Mouse (Mus musculus): ENCODE measurements around the gene Tmod3. TPM values are rescaled to one million over a fixed set of nuclear protein-coding genes. Genes with fewer than 3 reads are reported as not detected.
"Not testable (repeated sequence)": the region's sequence is repeated elsewhere in the genome, so short reads cannot be mapped to it uniquely, and the experiment has no call there.

Tmod3 gene
- polyA plus RNA-seq, 1 experiment from 2014 or later, result 154 TPM

DNA sequence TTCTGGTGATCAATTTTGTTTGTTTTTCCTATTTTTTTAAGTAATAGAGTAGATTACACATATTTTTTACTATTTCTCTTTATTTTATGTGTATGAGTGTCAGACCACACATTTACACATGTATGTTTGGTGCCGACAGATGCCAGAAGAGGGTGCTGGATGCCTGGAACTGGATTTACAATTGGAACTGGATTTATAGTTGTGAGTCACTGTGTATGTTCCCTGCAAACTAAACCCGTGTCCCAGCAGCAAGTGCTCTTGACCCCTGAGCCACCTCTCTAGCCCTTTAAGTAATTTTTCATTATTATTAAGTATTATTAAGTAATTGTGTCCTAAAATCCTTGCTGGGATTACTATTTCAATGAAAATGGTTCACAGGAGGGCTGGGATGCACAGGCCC lies 37.2 kb downstream of the Tmod3 start:
- Histone ChIP-seq H3K4me1 (no peaks in the 10 kb centered on the region), H3K9ac (no peak overlapping the region), H3K36me3 (0 out of 2 replicates have a peak, but pooled peaks cover under 1% of the 10 kb centered on the region), H3K27ac (no peak overlapping the region), H3K4me3 (no peak overlapping the region), H3K9me3 (no peaks in the 10 kb centered on the region), H3K27me3 (no peaks in the 10 kb centered on the region), H3K4me2 (no peak overlapping the region)
- WGBS, result 63% methylated on average over 2 of the region's 2 CpGs
- no peak for ATAC-seq (ENCODE audit: insufficient number of reproducible peaks, low FRiP score, low TSS enrichment, low read depth)

GRCm38 (mm10) chr9:75521788-75522187 lies 37.7 kb downstream of the Tmod3 start:
- no peak for ATAC-seq (ENCODE audit: insufficient number of reproducible peaks, low FRiP score, low TSS enrichment, low read depth)
- Histone ChIP-seq H3K27me3 (no peaks in the 10 kb centered on the region), H3K9me3 (no peaks in the 10 kb centered on the region), H3K9ac (no peak overlapping the region), H3K36me3 (no peaks in the 10 kb centered on the region), H3K4me3 (no peak overlapping the region), H3K27ac (no peak overlapping the region), H3K4me2 (no peak overlapping the region), H3K4me1 (no peaks in the 10 kb centered on the region)
- WGBS, result 50% methylated on average over 4 of the region's 4 CpGs

- Histone ChIP-seq H3K4me1 (no peaks in the 10 kb centered on the region), H3K27ac (no peak overlapping the region), H3K27me3 (no peaks in the 10 kb centered on the region), H3K4me3 (no peak overlapping the region), H3K9ac (no peak overlapping the region), H3K4me2 (no peak overlapping the region), H3K9me3 (no peaks in the 10 kb centered on the region), H3K36me3 (peaks cover under 1% of the 10 kb centered on the region; the same call in 1 of the 2 replicates)
- ATAC-seq (ENCODE audit: insufficient number of reproducible peaks, low FRiP score, low TSS enrichment, low read depth), result no peak
- 89% methylated on average over 8 of the region's 8 CpGs for WGBS
These were observed 38.5 kb downstream of the Tmod3 start for GRCm38 (mm10) chr9:75520940-75521339.

- Histone ChIP-seq H3K4me3 (no peak overlapping the region), H3K4me1 (no peaks in the 10 kb centered on the region), H3K27me3 (no peaks in the 10 kb centered on the region), H3K36me3 (peaks cover 25% of the 10 kb centered on the region), H3K4me2 (no peak overlapping the region), H3K27ac (no peak overlapping the region), H3K9me3 (no peaks in the 10 kb centered on the region), H3K9ac (no peak overlapping the region)
- ATAC-seq (ENCODE audit: insufficient number of reproducible peaks, low FRiP score, low TSS enrichment, low read depth), result no peak
- 72% methylated on average over 3 of the region's 3 CpGs for WGBS
These were observed 41.7 kb downstream of the Tmod3 start for GRCm38 (mm10) chr9:75517751-75518150.

DNA sequence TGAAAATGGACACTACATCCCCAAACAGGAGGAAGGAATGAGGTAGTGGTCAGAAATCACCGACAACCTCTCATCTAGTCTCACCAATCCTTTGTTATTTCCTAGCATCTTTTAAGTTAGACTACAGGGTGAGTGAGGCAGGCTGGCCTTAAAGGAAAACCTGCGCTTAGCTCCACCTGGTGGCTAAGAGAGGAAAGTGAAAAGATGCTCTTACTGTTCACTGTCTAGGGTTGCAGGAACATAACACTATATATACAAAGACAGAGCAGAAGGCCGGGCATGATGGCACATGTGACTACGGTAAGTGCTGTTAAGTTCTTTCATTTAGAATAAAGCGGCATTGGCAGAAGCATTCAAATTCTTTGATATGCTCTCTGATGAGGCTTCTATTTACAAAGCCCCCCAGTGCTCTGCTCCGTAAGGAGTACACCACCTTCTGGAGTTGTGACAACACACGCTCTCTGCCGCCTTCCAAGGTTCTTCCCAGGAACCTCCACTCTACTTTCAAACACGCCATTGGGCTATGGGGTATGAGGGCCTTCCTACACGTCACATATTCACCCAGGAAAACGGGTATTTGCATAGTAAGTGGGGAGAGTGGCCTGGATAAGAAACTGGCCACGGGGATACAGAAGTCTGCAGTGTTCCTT lies 43.9 kb downstream of the Tmod3 start:
- no peak overlapping the region for H3K27ac ChIP-seq
- H3K4me3 ChIP-seq, result no peak overlapping the region
- peaks cover 33% of the 10 kb centered on the region for H3K36me3 ChIP-seq
- no peak overlapping the region for H3K9ac ChIP-seq
- whole genome bisulfite sequencing, result 63% methylated on average over 12 of the region's 12 CpGs
- H3K4me1 ChIP-seq, result no peaks in the 10 kb centered on the region
- no peak overlapping the region for H3K4me2 ChIP-seq
- ATAC-seq (ENCODE audit: insufficient number of reproducible peaks, low FRiP score, low TSS enrichment, low read depth), result no peak
- no peaks in the 10 kb centered on the region for H3K9me3 ChIP-seq
- H3K27me3 ChIP-seq, result no peaks in the 10 kb centered on the region

DNA sequence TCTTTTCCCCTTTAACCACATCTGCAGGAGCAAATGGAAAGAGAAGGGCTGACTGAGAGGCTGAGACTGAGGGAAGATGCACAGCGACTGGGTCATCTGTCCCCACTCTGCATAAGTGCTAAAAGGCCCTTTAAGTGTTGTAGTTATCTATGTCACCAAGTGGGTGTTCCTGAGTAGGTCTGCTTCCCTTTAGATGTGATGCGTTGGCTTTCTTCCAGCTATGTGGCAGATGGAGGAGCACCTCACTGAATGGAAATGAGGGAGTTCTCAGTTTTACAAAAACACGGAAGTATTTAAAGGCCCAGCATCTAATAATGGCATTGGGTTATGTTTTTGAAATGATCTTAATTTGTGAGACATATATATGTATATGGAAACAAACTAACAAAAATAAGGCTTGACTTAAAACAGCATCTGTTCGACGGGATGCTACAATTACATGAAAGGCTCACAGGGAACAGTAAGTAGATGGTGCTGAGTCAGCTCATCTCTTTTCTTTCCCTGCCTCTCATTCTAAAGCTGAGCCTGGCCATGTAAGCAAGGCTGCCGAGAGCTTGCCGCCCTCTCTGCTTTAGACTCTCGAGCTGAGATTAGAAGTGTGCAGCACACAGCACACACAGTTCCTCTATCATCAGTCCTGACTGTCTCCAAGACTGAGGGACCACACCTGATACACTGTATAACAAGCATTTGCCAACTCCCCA lies 48.1 kb downstream of the Tmod3 start:
- 87% methylated on average over 8 of the region's 8 CpGs for WGBS

DNA sequence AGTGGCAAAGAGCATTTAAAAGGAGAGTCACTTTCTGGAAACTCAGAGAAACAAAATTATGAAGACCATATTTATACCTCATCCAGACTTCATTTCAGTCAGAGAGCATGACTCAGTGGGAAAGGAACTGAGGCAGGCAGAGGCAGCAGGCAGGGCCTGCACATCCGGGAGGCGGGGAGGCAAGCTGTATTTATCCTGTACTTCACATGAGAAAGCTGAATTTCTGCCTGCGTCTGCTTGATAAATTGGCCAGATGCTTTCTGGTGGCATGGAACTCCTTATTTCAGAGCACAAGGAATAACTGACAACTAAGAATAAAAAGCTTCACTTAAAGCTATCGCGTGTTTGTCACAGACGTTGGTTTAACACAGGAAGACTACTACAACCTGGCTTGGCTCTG lies 55.1 kb downstream of the Tmod3 start:
- Histone ChIP-seq H3K27ac (no peak overlapping the region), H3K9me3 (no peaks in the 10 kb centered on the region), H3K4me2 (no peak overlapping the region), H3K4me3 (no peak overlapping the region), H3K4me1 (no peaks in the 10 kb centered on the region), H3K36me3 (peaks cover 68% of the 10 kb centered on the region), H3K27me3 (no peaks in the 10 kb centered on the region), H3K9ac (no peak overlapping the region)
- 88% methylated on average over 6 of the region's 6 CpGs for WGBS
- no peak for ATAC-seq (ENCODE audit: insufficient number of reproducible peaks, low FRiP score, low TSS enrichment, low read depth)

More for the DNA sequence above, 48.1 kb downstream of the Tmod3 start:
- Histone ChIP-seq H3K4me3 (no peak overlapping the region), H3K9me3 (no peaks in the 10 kb centered on the region), H3K4me1 (no peaks in the 10 kb centered on the region), H3K9ac (no peak overlapping the region), H3K36me3 (peaks cover 63% of the 10 kb centered on the region), H3K27me3 (no peaks in the 10 kb centered on the region), H3K27ac (no peak overlapping the region), H3K4me2 (no peak overlapping the region)
- ATAC-seq (ENCODE audit: insufficient number of reproducible peaks, low FRiP score, low TSS enrichment, low read depth), result no peak

DNA sequence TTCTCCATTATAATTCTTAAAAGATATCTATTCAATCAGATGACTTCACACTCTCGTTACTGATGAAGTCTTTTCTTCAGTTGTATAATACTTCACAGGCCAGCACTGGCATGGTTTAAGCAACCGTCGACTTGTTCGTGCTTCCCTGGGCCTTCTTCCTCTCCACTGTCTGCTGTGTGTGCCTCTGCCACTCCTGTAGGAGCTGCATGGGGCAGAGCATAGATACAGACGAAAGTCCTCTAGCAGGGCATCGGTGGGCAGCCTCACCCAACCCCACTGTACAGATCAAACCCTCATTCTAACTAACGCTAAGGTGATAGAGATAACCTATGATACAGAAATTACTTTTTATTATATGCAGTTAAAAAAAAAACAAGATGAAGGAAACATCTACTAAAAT lies 60.9 kb downstream of the Tmod3 start:
- WGBS, result 93% methylated on average over 7 of the region's 7 CpGs
- H3K4me2 ChIP-seq, result no peak overlapping the region

GRCm38 (mm10) chr9:75495945-75496344 lies 63.5 kb downstream of the Tmod3 start:
- Histone ChIP-seq H3K9me3 (no peaks in the 10 kb centered on the region), H3K4me1 (no peaks in the 10 kb centered on the region), H3K4me3 (no peak overlapping the region), H3K36me3 (peaks cover 28% of the 10 kb centered on the region), H3K27ac (no peak overlapping the region), H3K27me3 (no peaks in the 10 kb centered on the region), H3K9ac (no peak overlapping the region), H3K4me2 (no peak overlapping the region)
- WGBS, result 81% methylated on average over 10 of the region's 10 CpGs
- no peak for ATAC-seq (ENCODE audit: insufficient number of reproducible peaks, low FRiP score, low TSS enrichment, low read depth)

More for the DNA sequence above, 60.9 kb downstream of the Tmod3 start:
- H3K36me3 ChIP-seq, result peaks cover 44% of the 10 kb centered on the region
- H3K4me1 ChIP-seq, result no peaks in the 10 kb centered on the region
- no peak for ATAC-seq (ENCODE audit: insufficient number of reproducible peaks, low FRiP score, low TSS enrichment, low read depth)
- no peak overlapping the region for H3K27ac ChIP-seq
- no peaks in the 10 kb centered on the region for H3K27me3 ChIP-seq
- no peak overlapping the region for H3K9ac ChIP-seq
- H3K9me3 ChIP-seq, result no peaks in the 10 kb centered on the region
- H3K4me3 ChIP-seq, result no peak overlapping the region

GRCm38 (mm10) chr9:75494407-75495005 lies 65.0 kb downstream of the Tmod3 start:
- ATAC-seq (ENCODE audit: insufficient number of reproducible peaks, low FRiP score, low TSS enrichment, low read depth), result no peak
- Histone ChIP-seq H3K27me3 (no peaks in the 10 kb centered on the region), H3K4me2 (no peak overlapping the region), H3K27ac (no peak overlapping the region), H3K4me3 (no peak overlapping the region), H3K9ac (no peak overlapping the region), H3K4me1 (no peaks in the 10 kb centered on the region), H3K36me3 (peaks cover 21% of the 10 kb centered on the region), H3K9me3 (no peaks in the 10 kb centered on the region)
- 77% methylated on average over 9 of the region's 9 CpGs for WGBS

DNA sequence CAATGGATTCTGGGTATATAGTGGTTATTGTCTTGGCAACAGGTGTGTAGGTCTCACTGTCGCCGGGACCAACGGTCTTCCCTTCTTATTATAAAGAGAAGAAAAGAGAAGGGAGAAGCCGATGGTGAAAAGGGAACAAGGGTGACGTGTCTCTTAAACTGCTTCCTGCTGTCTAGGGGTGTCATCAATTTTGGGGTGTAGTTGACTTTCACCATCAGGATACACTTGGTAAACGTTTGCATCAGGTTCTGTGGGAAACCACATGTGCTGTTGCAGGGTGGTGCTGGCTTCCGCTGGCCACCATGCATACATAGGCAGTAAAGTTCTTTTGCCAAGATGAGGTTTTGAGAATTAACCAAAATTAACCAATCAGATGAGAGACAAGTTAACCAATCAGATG lies 71.2 kb downstream of the Tmod3 start:
- WGBS, result 93% methylated on average over 7 of the region's 7 CpGs
- H3K9ac ChIP-seq; H3K27me3 ChIP-seq; H3K4me1 ChIP-seq; H3K4me2 ChIP-seq; H3K27ac ChIP-seq; H3K36me3 ChIP-seq; ATAC-seq (ENCODE audit: insufficient number of reproducible peaks, low FRiP score, low TSS enrichment, low read depth); H3K9me3 ChIP-seq; H3K4me3 ChIP-seq: not testable (repeated sequence)

- H3K4me2 ChIP-seq, result no peak overlapping the region
- no peak overlapping the region for H3K9ac ChIP-seq
- no peak overlapping the region for H3K27ac ChIP-seq
- WGBS, result 63% methylated on average over 6 of the region's 6 CpGs
- H3K27me3 ChIP-seq, result no peaks in the 10 kb centered on the region
- no peak for ATAC-seq (ENCODE audit: insufficient number of reproducible peaks, low FRiP score, low TSS enrichment, low read depth)
- H3K4me3 ChIP-seq, result no peak overlapping the region
- H3K36me3 ChIP-seq, result no peaks in the 10 kb centered on the region
- H3K4me1 ChIP-seq, result no peaks in the 10 kb centered on the region
- H3K9me3 ChIP-seq, result no peaks in the 10 kb centered on the region
These were observed 74.2 kb downstream of the Tmod3 start for GRCm38 (mm10) chr9:75485231-75485630.
